Mouse (Mus musculus): ENCODE data around the gene Arl8a. TPM values are rescaled to one million over a fixed set of nuclear protein-coding genes. Genes with fewer than 3 reads are reported as not detected.
A peak's percentile ranks its signal among the peaks of the same experiment; 100 is the strongest.
"Not testable (repeated sequence)": the region's sequence is repeated elsewhere in the genome, so short reads cannot be mapped to it uniquely, and the experiment has no call there.

Arl8a gene
- polyA plus RNA-seq (2021): 111 TPM

DNA sequence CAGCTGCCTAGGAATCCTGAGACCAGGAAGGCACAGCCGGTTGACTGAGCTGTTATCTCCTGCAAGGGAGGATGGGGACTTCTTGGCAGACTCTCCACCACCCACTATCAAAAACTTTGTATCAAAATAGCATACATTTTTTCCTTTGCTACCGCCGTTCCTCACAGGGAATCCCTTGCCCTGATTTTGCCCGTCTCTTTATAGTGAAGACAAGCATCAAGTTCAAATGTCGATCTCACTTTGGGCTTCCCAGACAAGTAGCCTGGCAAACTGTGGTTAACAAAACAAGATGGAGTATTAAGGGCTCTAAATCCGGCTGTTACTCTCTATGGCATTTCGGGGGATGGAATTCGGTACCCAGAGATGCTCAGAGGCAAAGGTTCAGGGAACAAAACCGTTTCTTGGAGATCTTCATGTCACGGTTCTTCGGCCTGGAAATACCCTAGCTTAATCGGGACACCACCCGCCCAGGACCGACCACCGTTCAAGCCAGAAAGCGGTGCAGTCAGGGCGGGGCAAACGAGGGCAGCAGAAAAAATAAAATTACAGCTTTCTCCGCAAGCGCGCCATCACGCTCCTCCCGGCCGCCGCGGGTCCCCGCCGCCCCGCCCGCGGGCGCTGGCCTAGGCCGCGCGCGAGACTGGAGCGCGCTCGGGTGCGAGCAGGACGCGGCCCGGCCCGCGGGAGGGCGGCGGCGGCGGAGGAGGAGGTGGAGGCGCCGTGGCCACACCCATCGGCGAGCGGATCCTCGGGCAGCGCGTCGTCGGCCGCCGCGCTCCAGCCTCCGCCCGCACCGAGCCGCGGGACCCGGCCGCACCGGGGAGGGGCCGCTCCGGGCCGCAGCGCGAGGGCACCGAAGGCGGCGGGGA, at the start of gene Arl8a:
TSS of gene Arl8a (plus strand) at position 748 of the 869 bp plus-strand sequence.
- CTCF ChIA-PET: interaction anchor here (3.8 kb wide), 1 partner anchor 10 kb away, joined by 12 read pairs; no protein-coding TSS in a partner anchor
- ATAC-seq (peak; percentile 73), DNase-seq (ENCODE audit: low read depth, low spot score) (no peak)
- H3K27me3 ChIP-seq: no peaks in the 10 kb centered on the region
- no peak for TF ChIP-seq CTCF (IDR thresholded peaks at IDR 0.05)
- in situ Hi-C loops (cut with MboI; ENCODE audit: low pct_unique_long_range_greater_than_20kb): no loop called here
- POLR2A ChIA-PET: interaction anchor here (0.7 to 1.9 kb wide), 7 partner anchors 13 to 233 kb away, joined by 3 to 8 read pairs (median 5); partner anchors contain the start of genes Ppp1r12b, Ptpn7 and Timm17a

DNA sequence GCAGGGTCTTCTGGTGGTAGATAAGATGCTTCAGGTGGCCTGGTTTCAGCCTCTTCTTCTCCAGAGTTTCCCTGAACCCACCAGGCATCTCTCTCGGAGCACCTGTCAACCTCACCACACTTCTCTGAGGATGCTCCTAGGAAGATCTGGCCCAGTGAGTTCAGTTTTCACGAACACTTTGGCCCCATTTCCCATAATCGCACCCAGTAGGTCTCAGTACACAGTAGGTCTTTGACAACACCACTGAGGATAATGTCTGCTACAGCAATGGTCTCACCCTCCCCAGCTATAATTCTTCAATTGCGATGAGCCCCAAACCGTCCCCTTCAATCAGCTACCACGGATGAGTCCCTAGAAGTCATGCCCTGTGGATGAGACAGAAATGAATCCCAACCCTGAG, 49.2 kb upstream of the Arl8a start:
- DNase-seq (ENCODE audit: low read depth, low spot score) (no peak), ATAC-seq (no peak)
- POLR2A ChIA-PET: interaction anchor here (0.6 to 0.7 kb wide), 2 partner anchors 54 to 418 kb away, joined by 3 to 4 read pairs; no protein-coding TSS in a partner anchor
- no peaks in the 10 kb centered on the region for H3K27me3 ChIP-seq
- CTCF ChIA-PET: no interaction called here
- no peak for TF ChIP-seq CTCF (IDR thresholded peaks at IDR 0.05)
- in situ Hi-C loops (cut with MboI; ENCODE audit: low pct_unique_long_range_greater_than_20kb): no loop called here

GRCm38 (mm10) chr1:135098441-135098840, 48.2 kb upstream of the Arl8a start:
- ChIA-PET CTCF (no interaction called here), POLR2A (no interaction called here)
- in situ Hi-C loops (cut with MboI; ENCODE audit: low pct_unique_long_range_greater_than_20kb): no loop called here
- H3K27me3 ChIP-seq: no peaks in the 10 kb centered on the region
- DNase-seq (ENCODE audit: low read depth, low spot score) (no peak), ATAC-seq (no peak)
- no peak for TF ChIP-seq CTCF (IDR thresholded peaks at IDR 0.05)

DNA sequence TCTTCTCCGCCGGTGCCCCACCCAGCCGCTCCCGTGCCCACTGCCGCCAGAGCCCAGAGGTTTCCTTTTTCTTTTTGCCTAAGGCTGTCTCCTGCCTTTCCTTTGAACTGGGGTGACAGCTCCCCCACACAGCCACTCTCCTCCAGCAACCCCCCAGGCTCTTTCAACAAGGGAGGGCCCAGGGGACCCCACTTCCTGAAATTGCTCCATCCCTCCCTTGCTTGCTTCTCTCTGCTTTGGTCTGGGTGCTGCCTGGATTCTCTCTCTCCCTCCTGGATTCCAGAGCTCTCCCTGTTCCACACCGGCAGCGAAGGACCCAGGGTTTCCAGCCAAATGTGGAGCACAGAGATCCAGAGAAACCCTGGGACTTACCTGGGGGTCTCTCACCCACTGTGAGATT, 46.2 kb upstream of the Arl8a start:
- TF ChIP-seq CTCF (IDR thresholded peaks at IDR 0.05): no peak
- no peaks in the 10 kb centered on the region for H3K27me3 ChIP-seq
- ChIA-PET POLR2A (no interaction called here), CTCF (interaction anchor here (1.2 kb wide), 1 partner anchor 9 kb away, joined by 3 read pairs; no protein-coding TSS in a partner anchor)
- ATAC-seq (no peak), DNase-seq (ENCODE audit: low read depth, low spot score) (no peak)
- in situ Hi-C loops (cut with MboI; ENCODE audit: low pct_unique_long_range_greater_than_20kb): no loop called here

DNA sequence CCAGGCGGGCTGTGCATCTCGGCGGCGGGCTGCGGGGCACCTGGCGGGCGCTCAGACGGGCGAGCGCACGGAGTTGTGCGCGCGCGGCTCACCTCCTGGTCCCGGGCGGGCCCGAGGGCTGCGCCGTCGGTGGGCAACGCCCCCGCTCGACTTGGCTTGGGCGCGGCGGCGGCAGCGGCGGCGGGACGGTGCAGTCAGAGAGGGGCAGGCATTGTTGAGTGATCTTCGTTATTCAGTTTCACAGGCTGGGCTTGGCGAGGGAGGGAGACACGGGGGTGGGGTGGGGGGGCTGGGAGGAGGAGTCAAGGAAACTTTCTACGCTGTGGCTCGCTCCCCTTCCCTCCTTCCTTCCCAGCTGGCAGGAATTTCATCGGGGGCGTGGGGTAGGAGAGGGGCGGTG, 41.5 kb upstream of the Arl8a start, which contains the start of gene Lgr6:
TSS of gene Lgr6 (minus strand) at position 153 of the 400 bp plus-strand sequence.
- H3K27me3 ChIP-seq: no peaks in the 10 kb centered on the region
- in situ Hi-C loops (cut with MboI; ENCODE audit: low pct_unique_long_range_greater_than_20kb): loop anchor here (5.0 kb wide), 1 partner anchor 118 kb away; no protein-coding TSS in a partner anchor
- ChIA-PET POLR2A (no interaction called here), CTCF (interaction anchor here (1.3 to 4.1 kb wide), 4 partner anchors 79 to 144 kb away, joined by 3 to 40 read pairs (median 6); partner anchors contain the start of gene Ube2t)
- ATAC-seq (no peak), DNase-seq (ENCODE audit: low read depth, low spot score) (no peak)
- TF ChIP-seq CTCF (IDR thresholded peaks at IDR 0.05): no peak

DNA sequence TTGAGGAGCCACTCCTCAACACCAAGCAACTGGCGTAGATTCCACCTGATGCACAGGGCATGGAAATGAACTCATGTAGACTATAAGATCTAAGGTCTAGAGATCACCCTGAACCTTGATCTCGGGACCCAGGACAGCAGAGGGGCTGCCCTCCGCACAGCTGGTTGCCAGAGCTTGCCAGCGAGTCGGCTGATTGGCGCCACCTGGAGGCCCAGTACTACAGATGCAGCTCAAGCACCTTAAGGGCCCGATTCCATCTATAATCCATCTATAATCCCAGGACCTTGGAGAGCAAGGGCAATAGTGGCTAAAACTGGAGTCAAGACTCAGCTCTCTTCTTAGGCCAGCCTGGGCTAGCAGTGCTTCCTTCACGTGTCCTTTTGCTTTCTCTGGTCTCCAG, 40.7 kb upstream of the Arl8a start:
- ChIA-PET CTCF (interaction anchor here (0.8 to 9.0 kb wide), 11 partner anchors 25 to 145 kb away, joined by 3 to 106 read pairs (median 5); partner anchors contain the start of genes Ptpn7 and Ube2t), POLR2A (no interaction called here)
- DNase-seq (ENCODE audit: low read depth, low spot score) (no peak), ATAC-seq (no peak)
- H3K27me3 ChIP-seq: no peaks in the 10 kb centered on the region
- in situ Hi-C loops (cut with MboI; ENCODE audit: low pct_unique_long_range_greater_than_20kb): loop anchor here (5.0 kb wide), 1 partner anchor 119 kb away; no protein-coding TSS in a partner anchor
- TF ChIP-seq CTCF (IDR thresholded peaks at IDR 0.05): no peak

GRCm38 (mm10) chr1:135108611-135109010, 38.0 kb upstream of the Arl8a start:
- CTCF ChIA-PET: interaction anchor here (0.8 to 9.0 kb wide), 6 partner anchors 23 to 137 kb away, joined by 3 to 106 read pairs (median 10); partner anchors contain the start of gene Ptpn7
- POLR2A ChIA-PET: no interaction called here

GRCm38 (mm10) chr1:135110075-135110474, 36.5 kb upstream of the Arl8a start:
- H3K27me3 ChIP-seq: no peaks in the 10 kb centered on the region
- TF ChIP-seq CTCF (IDR thresholded peaks at IDR 0.05): no peak
- ATAC-seq (no peak), DNase-seq (ENCODE audit: low read depth, low spot score) (no peak)
- POLR2A ChIA-PET: interaction anchor here (0.5 to 1.1 kb wide), 3 partner anchors 20 to 35 kb away, joined by 3 read pairs; partner anchors contain the start of gene Ptpn7
- in situ Hi-C loops (cut with MboI; ENCODE audit: low pct_unique_long_range_greater_than_20kb): no loop called here
- CTCF ChIA-PET: interaction anchor here (0.7 to 9.0 kb wide), 15 partner anchors 12 to 259 kb away, joined by 3 to 106 read pairs (median 4); partner anchors contain the start of genes Ptpn7 and Ube2t

More at GRCm38 (mm10) chr1:135108611-135109010, 38.0 kb upstream of the Arl8a start:
- in situ Hi-C loops (cut with MboI; ENCODE audit: low pct_unique_long_range_greater_than_20kb): loop anchor here (5.0 kb wide), 1 partner anchor 121 kb away; no protein-coding TSS in a partner anchor
- ATAC-seq: no peak
- no peak for TF ChIP-seq CTCF (IDR thresholded peaks at IDR 0.05)
- H3K27me3 ChIP-seq: no peaks in the 10 kb centered on the region
- DNase-seq (ENCODE audit: low read depth, low spot score): no peak

GRCm38 (mm10) chr1:135111271-135111670, 35.4 kb upstream of the Arl8a start:
- H3K27me3 ChIP-seq; POLR2A ChIA-PET; in situ Hi-C loops (cut with MboI; ENCODE audit: low pct_unique_long_range_greater_than_20kb); ATAC-seq; DNase-seq (ENCODE audit: low read depth, low spot score): not testable (repeated sequence)
- CTCF ChIA-PET: interaction anchor here (1.1 to 9.0 kb wide), 6 partner anchors 13 to 149 kb away, joined by 3 to 106 read pairs (median 5); partner anchors contain the start of genes Ptpn7 and Ube2t

DNA sequence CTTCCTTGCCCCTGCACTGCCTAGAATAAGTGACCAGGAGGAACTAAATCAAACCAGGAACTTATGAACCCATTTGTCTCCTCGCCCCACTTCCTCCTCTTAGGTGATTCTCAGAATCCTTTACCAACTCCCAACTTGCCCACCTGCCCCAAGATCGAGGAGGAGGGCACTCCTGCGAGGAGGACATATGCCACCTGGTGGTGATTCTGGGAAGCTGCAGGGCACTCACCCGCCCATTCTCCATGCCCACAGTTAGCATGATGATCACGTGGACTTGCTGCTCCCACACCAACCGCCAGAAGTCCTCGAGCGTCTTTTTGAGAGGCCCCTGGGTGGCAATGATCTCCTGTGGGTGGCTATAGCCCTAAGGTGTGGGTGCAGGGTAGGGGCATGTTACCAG, 34.0 kb upstream of the Arl8a start:
- ChIA-PET POLR2A (interaction anchor here (1.3 kb wide), 1 partner anchor 9 kb away, joined by 5 read pairs; no protein-coding TSS in a partner anchor), CTCF (interaction anchor here (1.2 to 9.0 kb wide), 4 partner anchors 9 to 122 kb away, joined by 3 to 106 read pairs (median 16); partner anchors contain the start of gene Ptpn7)
- no peak for DNase-seq (ENCODE audit: low read depth, low spot score)
- in situ Hi-C loops (cut with MboI; ENCODE audit: low pct_unique_long_range_greater_than_20kb): no loop called here
- peak; percentile 63 for ATAC-seq
- no peak for TF ChIP-seq CTCF (IDR thresholded peaks at IDR 0.05)
- peaks cover 2% of the 10 kb centered on the region for H3K27me3 ChIP-seq

Measured in Patski (cell line).